ENCODE assay signal across 9 mouse cellular contexts in genomic region chr9:107294249-107294648, GRCm38 (mm10). TPM values are rescaled to one million over a fixed set of nuclear protein-coding genes. Genes with fewer than 3 reads are reported as not detected.
DNase-seq lines count a peak whose midpoint lies in the region; ATAC-seq and TF ChIP-seq lines count a peak whose summit lies in the region.
"Had no signal": no experiment of that assay in that cellular context is flagged by ENCODE, and none has a peak within 500 bp of the region (broad histone marks: within the 10 kb centered on the region; RNA-seq: fewer than 3 reads in every experiment).

No protein-coding gene starts in this region.

- WGBS in hindbrain, embryonic 10.5 days, result 8% methylated on average over 6 of the region's 6 CpGs
- 6% methylated on average over 6 of the region's 6 CpGs for WGBS in hindbrain, embryonic 12.5 days
- 4% methylated on average over 6 of the region's 6 CpGs for WGBS in heart, postnatal 0 days
- WGBS in limb, embryonic 10.5 days, result 4% methylated on average over 6 of the region's 6 CpGs
- 5% methylated on average over 6 of the region's 6 CpGs for WGBS in neural tube, embryonic 11.5 days

- no peak overlapping the region for H3K4me2 ChIP-seq in hindbrain, embryonic 12.5 days (replicated peaks)
- no peak overlapping the region for H3K4me2 ChIP-seq in heart, postnatal 0 days (ENCODE audit: low read depth, low read length)
- no peak overlapping the region for H3K4me2 ChIP-seq in neural tube, embryonic 11.5 days (ENCODE audit: low read depth)
- H3K4me2 ChIP-seq: limb, embryonic 15.5 days had no signal

- H3K9me3 ChIP-seq in hindbrain, embryonic 10.5 days, result no peaks in the 10 kb centered on the region
- no peaks in the 10 kb centered on the region for H3K9me3 ChIP-seq in hindbrain, embryonic 12.5 days (replicated peaks)
- no peaks in the 10 kb centered on the region for H3K9me3 ChIP-seq in heart, postnatal 0 days (replicated peaks; ENCODE audit: control insufficient read depth, low read length)
- no peaks in the 10 kb centered on the region for H3K9me3 ChIP-seq in limb, embryonic 10.5 days (replicated peaks)
- H3K9me3 ChIP-seq in neural tube, embryonic 11.5 days (ENCODE audit: control insufficient read depth, low read length), result no peaks in the 10 kb centered on the region
- H3K9me3 ChIP-seq: limb, embryonic 15.5 days had no signal

- H3K4me3 ChIP-seq in hindbrain, embryonic 10.5 days, result no peak overlapping the region
- no peak overlapping the region for H3K4me3 ChIP-seq in hindbrain, embryonic 12.5 days
- H3K4me3 ChIP-seq in heart, postnatal 0 days (ENCODE audit: low read depth, low read length), result no peak overlapping the region
- H3K4me3 ChIP-seq in limb, embryonic 10.5 days, result no peak overlapping the region
- H3K4me3 ChIP-seq in neural tube, embryonic 11.5 days (ENCODE audit: low read depth, low read length), result no peak overlapping the region
- H3K4me3 ChIP-seq: limb, embryonic 15.5 days had no signal

- peak; percentile 75 for DNase-seq in hindbrain, embryonic 10.5 days (ENCODE audit: low spot score)
- DNase-seq in MN1 (ENCODE audit: low spot score), result peak; percentile 58
- peak; percentile 82 to 89 for DNase-seq in cerebellum, postnatal 25 days
- DNase-seq in heart, postnatal 0 days (ENCODE audit: low spot score), result peak; percentile 80
- peak; percentile 79 for DNase-seq in limb, embryonic 10.5 days (ENCODE audit: low spot score)
- DNase-seq in neural tube, embryonic 11.5 days (ENCODE audit: low spot score), result peak; percentile 76
- DNase-seq in thymus, postnatal 10 days (ENCODE audit: low spot score in 2 of 2), result peak; percentile 56 to 78

- peaks cover 40% of the 10 kb centered on the region for H3K27me3 ChIP-seq in hindbrain, embryonic 10.5 days (ENCODE audit: insufficient read depth, poor library complexity, severe bottlenecking)
- peaks cover 19% of the 10 kb centered on the region for H3K27me3 ChIP-seq in hindbrain, embryonic 12.5 days
- H3K27me3 ChIP-seq in heart, postnatal 0 days (ENCODE audit: control insufficient read depth, insufficient read depth, low read length), result no peaks in the 10 kb centered on the region
- peaks cover 28% of the 10 kb centered on the region for H3K27me3 ChIP-seq in limb, embryonic 10.5 days (ENCODE audit: low read depth, poor library complexity, severe bottlenecking)
- 0 out of 2 replicates have a peak, but pooled peaks cover under 1% of the 10 kb centered on the region for H3K27me3 ChIP-seq in neural tube, embryonic 11.5 days (ENCODE audit: control insufficient read depth, insufficient read depth, low read length)

- TF ChIP-seq CTCF in heart, postnatal 0 days (IDR thresholded peaks at IDR 0.05; ENCODE audit: low read depth), result peak; percentile 99

- no peak for TF ChIP-seq EP300 in heart, postnatal 0 days (IDR thresholded peaks at IDR 0.05; ENCODE audit: low read depth)

- peaks cover 44% of the 10 kb centered on the region for H3K4me1 ChIP-seq in hindbrain, embryonic 10.5 days (replicated peaks)
- H3K4me1 ChIP-seq in hindbrain, embryonic 12.5 days, result peaks cover 23% of the 10 kb centered on the region
- H3K4me1 ChIP-seq in heart, postnatal 0 days (ENCODE audit: control insufficient read depth, insufficient read depth), result peaks cover 16% of the 10 kb centered on the region
- peaks cover 35% of the 10 kb centered on the region for H3K4me1 ChIP-seq in limb, embryonic 10.5 days
- H3K4me1 ChIP-seq in neural tube, embryonic 11.5 days (ENCODE audit: control insufficient read depth, insufficient read depth, low read length), result peaks cover 9% of the 10 kb centered on the region; the same call in 1 of the 2 replicates

- ATAC-seq in hindbrain, embryonic 12.5 days (ENCODE audit: low FRiP score), result no peak
- no peak for ATAC-seq in heart, postnatal 0 days (ENCODE audit: insufficient read depth, low read depth)
- no peak for ATAC-seq in neural tube, embryonic 11.5 days (ENCODE audit: insufficient read depth, low FRiP score, low TSS enrichment)

- H3K27ac ChIP-seq in hindbrain, embryonic 10.5 days, result no peak overlapping the region
- H3K27ac ChIP-seq in hindbrain, embryonic 12.5 days, result no peak overlapping the region
- no peak overlapping the region for H3K27ac ChIP-seq in heart, postnatal 0 days (ENCODE audit: low read depth)
- no peak overlapping the region for H3K27ac ChIP-seq in limb, embryonic 10.5 days
- H3K27ac ChIP-seq in neural tube, embryonic 11.5 days (ENCODE audit: low read depth, low read length), result no peak overlapping the region
- H3K27ac ChIP-seq: limb, embryonic 15.5 days had no signal

- H3K36me3 ChIP-seq in hindbrain, embryonic 10.5 days, result no peaks in the 10 kb centered on the region
- H3K36me3 ChIP-seq in hindbrain, embryonic 12.5 days, result no peaks in the 10 kb centered on the region
- no peaks in the 10 kb centered on the region for H3K36me3 ChIP-seq in heart, postnatal 0 days (replicated peaks; ENCODE audit: control insufficient read depth, insufficient read depth, low read length)
- no peaks in the 10 kb centered on the region for H3K36me3 ChIP-seq in limb, embryonic 10.5 days
- no peaks in the 10 kb centered on the region for H3K36me3 ChIP-seq in neural tube, embryonic 11.5 days (ENCODE audit: control insufficient read depth, insufficient read depth, low read length)
- H3K36me3 ChIP-seq: limb, embryonic 15.5 days had no signal

- no peak overlapping the region for H3K9ac ChIP-seq in hindbrain, embryonic 12.5 days
- H3K9ac ChIP-seq in heart, postnatal 0 days (replicated peaks; ENCODE audit: low read depth, low read length), result no peak overlapping the region
- H3K9ac ChIP-seq in neural tube, embryonic 11.5 days (ENCODE audit: low read length), result no peak overlapping the region
- H3K9ac ChIP-seq: limb, embryonic 15.5 days had no signal

RNA-seq across cellular contexts. Expression of gene Cish, which starts 1.6 kb away (rescaled TPM):
- polyA plus RNA-seq in hindbrain, embryonic 10.5 days (2016; fragmentation: Nextera tagmentation; extraction: Ambion mirVana), result 8.8 and 9.7 TPM in 2 replicates
- 6.8 and 8.0 TPM in 2 replicates for polyA plus RNA-seq in hindbrain, embryonic 12.5 days (2016; fragmentation: Nextera tagmentation; extraction: Ambion mirVana)
- total RNA-seq in heart, postnatal 0 days (2014; rRNA removed; ENCODE audit: low replicate concordance), result 44.8 and 62.6 TPM in 2 replicates
- polyA plus RNA-seq in heart, postnatal 0 days (2015; fragmentation: Nextera tagmentation; extraction: Ambion mirVana), result 136 and 149 TPM in 2 replicates
- 4.3 and 5.1 TPM in 2 replicates for polyA plus RNA-seq in limb, embryonic 10.5 days (2016; fragmentation: Nextera tagmentation; extraction: Ambion mirVana)
- polyA plus RNA-seq in neural tube, embryonic 11.5 days (2014; fragmentation: Nextera tagmentation; extraction: Ambion mirVana), result 5.1 and 6.4 TPM in 2 replicates

RNA-seq across cellular contexts. Expression of gene Mapkapk3, which starts 4.6 kb away (rescaled TPM):
- polyA plus RNA-seq in hindbrain, embryonic 10.5 days (2016; fragmentation: Nextera tagmentation; extraction: Ambion mirVana), result 4.9 and 5.1 TPM in 2 replicates
- polyA plus RNA-seq in hindbrain, embryonic 12.5 days (2016; fragmentation: Nextera tagmentation; extraction: Ambion mirVana), result 3.9 and 5.0 TPM in 2 replicates
- 14.8 and 24.0 TPM in 2 replicates for total RNA-seq in heart, postnatal 0 days (2014; rRNA removed; ENCODE audit: low replicate concordance)
- polyA plus RNA-seq in heart, postnatal 0 days (2015; fragmentation: Nextera tagmentation; extraction: Ambion mirVana), result 13.0 and 15.1 TPM in 2 replicates
- 5.3 and 5.9 TPM in 2 replicates for polyA plus RNA-seq in limb, embryonic 10.5 days (2016; fragmentation: Nextera tagmentation; extraction: Ambion mirVana)
- polyA plus RNA-seq in neural tube, embryonic 11.5 days (2014; fragmentation: Nextera tagmentation; extraction: Ambion mirVana), result 3.6 and 4.8 TPM in 2 replicates

RNA-seq across cellular contexts. Expression of gene Hemk1, which starts 43.9 kb away (rescaled TPM):
- polyA plus RNA-seq in hindbrain, embryonic 10.5 days (2016; fragmentation: Nextera tagmentation; extraction: Ambion mirVana), result 12.1 and 13.4 TPM in 2 replicates
- 12.1 and 14.1 TPM in 2 replicates for polyA plus RNA-seq in hindbrain, embryonic 12.5 days (2016; fragmentation: Nextera tagmentation; extraction: Ambion mirVana)
- 4.8 and 28.7 TPM in 2 replicates for total RNA-seq in heart, postnatal 0 days (2014; rRNA removed; ENCODE audit: low replicate concordance)
- polyA plus RNA-seq in heart, postnatal 0 days (2015; fragmentation: Nextera tagmentation; extraction: Ambion mirVana), result 12.3 and 15.3 TPM in 2 replicates
- polyA plus RNA-seq in limb, embryonic 10.5 days (2016; fragmentation: Nextera tagmentation; extraction: Ambion mirVana), result 10.3 and 12.2 TPM in 2 replicates
- polyA plus RNA-seq in neural tube, embryonic 11.5 days (2014; fragmentation: Nextera tagmentation; extraction: Ambion mirVana), result 11.1 and 12.4 TPM in 2 replicates

RNA-seq across cellular contexts. Expression of gene 6430571L13Rik, which starts 46.2 kb away (rescaled TPM):
- 1.4 and 2.6 TPM in 2 replicates for polyA plus RNA-seq in hindbrain, embryonic 10.5 days (2016; fragmentation: Nextera tagmentation; extraction: Ambion mirVana)
- 3.6 and 4.7 TPM in 2 replicates for polyA plus RNA-seq in hindbrain, embryonic 12.5 days (2016; fragmentation: Nextera tagmentation; extraction: Ambion mirVana)
- 1.1 and 11.0 TPM in 2 replicates for total RNA-seq in heart, postnatal 0 days (2014; rRNA removed; ENCODE audit: low replicate concordance)
- 3.1 and 3.3 TPM in 2 replicates for polyA plus RNA-seq in heart, postnatal 0 days (2015; fragmentation: Nextera tagmentation; extraction: Ambion mirVana)
- polyA plus RNA-seq in limb, embryonic 10.5 days (2016; fragmentation: Nextera tagmentation; extraction: Ambion mirVana), result 0.72 and 0.74 TPM in 2 replicates
- polyA plus RNA-seq in neural tube, embryonic 11.5 days (2014; fragmentation: Nextera tagmentation; extraction: Ambion mirVana), result 1.4 and 2.0 TPM in 2 replicates

Comparison
In these comparisons a context has a peak if more than half of its experiments do, and no peak if none do; other contexts are left out.
1. RNA of gene Cish, which starts 1.6 kb away (polyA plus RNA-seq): 136 to 149 TPM in heart, postnatal 0 days; 8.8 to 9.7 TPM in hindbrain, embryonic 10.5 days, 6.8 to 8.0 TPM in hindbrain, embryonic 12.5 days, 5.1 to 6.4 TPM in neural tube, embryonic 11.5 days and 4.3 to 5.1 TPM in limb, embryonic 10.5 days; every median in the first group is over 10 times any median in the second.
2. Peak in every context shown above with its lines, with median percentiles within 50 percentile points of each other: DNase-seq.